Mouse (Mus musculus): ENCODE data around the gene Slc16a14. TPM values are rescaled to one million over a fixed set of nuclear protein-coding genes. Genes with fewer than 3 reads are reported as not detected.

Slc16a14 gene
- polyA plus RNA-seq, 1 experiment from 2014 or later, result 4.5 TPM

DNA sequence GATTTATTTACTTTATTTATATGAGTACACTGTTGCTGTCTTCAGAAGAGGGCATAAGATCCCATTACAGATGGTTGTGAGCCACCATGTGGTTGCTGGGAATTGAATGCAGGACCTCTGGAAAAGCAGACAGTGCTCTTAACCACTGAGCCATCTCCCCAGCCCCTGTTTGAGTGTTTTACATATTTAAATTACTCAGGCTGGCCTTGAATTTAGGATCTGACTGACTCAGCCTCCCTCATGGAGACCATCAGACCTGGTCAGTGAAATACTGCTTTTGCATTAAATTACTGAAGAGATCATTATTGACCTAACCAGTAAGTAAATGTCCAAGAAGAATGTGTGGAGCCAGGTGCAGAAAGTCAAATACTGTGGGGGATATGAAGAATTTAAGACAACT lies 66.6 kb downstream of the Slc16a14 start:
- Histone ChIP-seq H3K36me3 (ENCODE audit: control insufficient read depth, insufficient read depth, low read length) (no peaks in the 10 kb centered on the region), H3K4me3 (ENCODE audit: low read depth, low read length) (no peak overlapping the region), H3K27me3 (ENCODE audit: control insufficient read depth, insufficient read depth, low read length) (no peaks in the 10 kb centered on the region), H3K4me2 (ENCODE audit: low read depth, low read length, severe bottlenecking) (no peak overlapping the region), H3K4me1 (replicated peaks; ENCODE audit: control insufficient read depth, insufficient read depth, low read length) (no peaks in the 10 kb centered on the region), H3K9me3 (ENCODE audit: control insufficient read depth, low read length) (no peaks in the 10 kb centered on the region), H3K9ac (ENCODE audit: low read length) (no peak overlapping the region), H3K27ac (ENCODE audit: low read depth, low read length) (no peak overlapping the region)
- DNase-seq (ENCODE audit: low spot score) (no peak), ATAC-seq (replicated peaks; ENCODE audit: low FRiP score) (no peak)

DNA sequence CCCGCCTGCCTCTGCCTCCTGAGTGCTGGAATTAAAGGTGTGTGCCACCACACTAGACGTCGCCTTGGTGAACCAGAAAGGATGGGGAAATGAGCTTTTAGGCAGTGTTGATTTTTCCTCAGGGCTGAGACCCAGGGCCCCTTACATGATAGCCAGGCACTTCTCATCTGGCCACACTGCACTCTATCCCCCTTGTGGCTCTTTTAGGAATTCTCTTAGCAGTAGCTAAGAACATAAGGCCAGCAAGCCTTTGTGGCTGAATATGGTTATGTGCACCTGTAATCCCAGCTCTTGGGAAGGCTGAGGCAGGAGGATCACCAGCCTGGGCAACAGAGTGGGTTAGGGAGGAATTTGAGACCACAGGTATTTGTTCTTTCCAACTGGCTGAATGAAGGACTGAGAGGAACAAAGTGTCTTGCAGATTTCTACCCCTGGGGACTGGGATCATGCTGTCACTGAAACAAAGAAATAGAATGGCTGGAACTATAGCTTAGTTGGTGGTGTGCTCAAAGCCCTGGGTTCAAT lies 68.2 kb downstream of the Slc16a14 start:
- no peaks in the 10 kb centered on the region for H3K9me3 ChIP-seq (ENCODE audit: control insufficient read depth, low read length)
- ATAC-seq (replicated peaks; ENCODE audit: low FRiP score) (no peak), DNase-seq (ENCODE audit: low spot score) (no peak)
- no peaks in the 10 kb centered on the region for H3K36me3 ChIP-seq (ENCODE audit: control insufficient read depth, insufficient read depth, low read length)
- H3K4me1 ChIP-seq (replicated peaks; ENCODE audit: control insufficient read depth, insufficient read depth, low read length), result no peaks in the 10 kb centered on the region
- H3K4me2 ChIP-seq (ENCODE audit: low read depth, low read length, severe bottlenecking), result no peak overlapping the region
- no peak overlapping the region for H3K27ac ChIP-seq (ENCODE audit: low read depth, low read length)
- no peak overlapping the region for H3K9ac ChIP-seq (ENCODE audit: low read length)
- no peaks in the 10 kb centered on the region for H3K27me3 ChIP-seq (ENCODE audit: control insufficient read depth, insufficient read depth, low read length)
- no peak overlapping the region for H3K4me3 ChIP-seq (ENCODE audit: low read depth, low read length)
- 89% methylated on average over 3 of the region's 3 CpGs for WGBS

GRCm38 (mm10) chr1:84866231-84866630 lies 68.7 kb downstream of the Slc16a14 start:
- Histone ChIP-seq H3K9me3 (ENCODE audit: control insufficient read depth, low read length) (no peaks in the 10 kb centered on the region), H3K27ac (ENCODE audit: low read depth, low read length) (no peak overlapping the region), H3K27me3 (ENCODE audit: control insufficient read depth, insufficient read depth, low read length) (no peaks in the 10 kb centered on the region), H3K4me1 (replicated peaks; ENCODE audit: control insufficient read depth, insufficient read depth, low read length) (no peaks in the 10 kb centered on the region), H3K9ac (ENCODE audit: low read length) (no peak overlapping the region), H3K4me3 (ENCODE audit: low read depth, low read length) (no peak overlapping the region), H3K36me3 (ENCODE audit: control insufficient read depth, insufficient read depth, low read length) (no peaks in the 10 kb centered on the region), H3K4me2 (ENCODE audit: low read depth, low read length, severe bottlenecking) (no peak overlapping the region)
- ATAC-seq (replicated peaks; ENCODE audit: low FRiP score), result no peak
- DNase-seq (ENCODE audit: low spot score), result no peak
- WGBS, result 93% methylated on average over 6 of the region's 6 CpGs

GRCm38 (mm10) chr1:84864645-84865044 lies 70.3 kb downstream of the Slc16a14 start:
- Histone ChIP-seq H3K27me3 (ENCODE audit: control insufficient read depth, insufficient read depth, low read length) (no peaks in the 10 kb centered on the region), H3K9ac (ENCODE audit: low read length) (no peak overlapping the region), H3K4me1 (replicated peaks; ENCODE audit: control insufficient read depth, insufficient read depth, low read length) (no peaks in the 10 kb centered on the region), H3K27ac (ENCODE audit: low read depth, low read length) (no peak overlapping the region), H3K4me2 (ENCODE audit: low read depth, low read length, severe bottlenecking) (no peak overlapping the region), H3K4me3 (ENCODE audit: low read depth, low read length) (no peak overlapping the region), H3K36me3 (ENCODE audit: control insufficient read depth, insufficient read depth, low read length) (no peaks in the 10 kb centered on the region), H3K9me3 (ENCODE audit: control insufficient read depth, low read length) (no peaks in the 10 kb centered on the region)
- DNase-seq (ENCODE audit: low spot score) (no peak), ATAC-seq (replicated peaks; ENCODE audit: low FRiP score) (no peak)
- WGBS, result 70% methylated on average over 2 of the region's 2 CpGs

DNA sequence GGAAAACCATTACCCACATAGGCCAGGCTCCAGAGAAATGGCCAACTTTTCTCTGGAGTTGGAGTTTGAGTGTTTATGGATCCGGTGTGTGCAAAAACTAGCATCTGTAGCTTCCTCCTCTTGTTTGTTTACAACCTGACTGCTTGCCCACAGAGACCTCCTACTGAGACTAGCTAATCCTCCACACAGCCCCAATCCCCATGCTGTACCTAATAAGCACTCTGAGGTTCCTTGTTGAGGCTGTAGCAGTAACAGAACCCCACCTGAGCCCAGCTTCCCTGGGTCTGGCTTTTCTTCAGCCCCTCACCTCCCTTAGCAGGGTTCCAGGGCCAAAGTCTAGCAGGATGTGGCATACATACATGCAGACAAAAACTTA lies 73.7 kb downstream of the Slc16a14 start:
- ATAC-seq (replicated peaks; ENCODE audit: low FRiP score) (no peak), DNase-seq (ENCODE audit: low spot score) (no peak)
- Histone ChIP-seq H3K4me2 (ENCODE audit: low read depth, low read length, severe bottlenecking) (no peak overlapping the region), H3K9ac (ENCODE audit: low read length) (no peak overlapping the region), H3K9me3 (ENCODE audit: control insufficient read depth, low read length) (no peaks in the 10 kb centered on the region), H3K27me3 (ENCODE audit: control insufficient read depth, insufficient read depth, low read length) (no peaks in the 10 kb centered on the region), H3K4me3 (ENCODE audit: low read depth, low read length) (no peak overlapping the region), H3K36me3 (ENCODE audit: control insufficient read depth, insufficient read depth, low read length) (no peaks in the 10 kb centered on the region), H3K4me1 (replicated peaks; ENCODE audit: control insufficient read depth, insufficient read depth, low read length) (no peaks in the 10 kb centered on the region), H3K27ac (ENCODE audit: low read depth, low read length) (no peak overlapping the region)
- WGBS, result 53% methylated on average over 1 of the region's 1 CpGs

GRCm38 (mm10) chr1:84860360-84861254 lies 74.3 kb downstream of the Slc16a14 start:
- no peak overlapping the region for H3K9ac ChIP-seq (ENCODE audit: low read length)
- H3K27ac ChIP-seq (ENCODE audit: low read depth, low read length), result no peak overlapping the region
- H3K36me3 ChIP-seq (ENCODE audit: control insufficient read depth, insufficient read depth, low read length), result no peaks in the 10 kb centered on the region
- H3K4me2 ChIP-seq (ENCODE audit: low read depth, low read length, severe bottlenecking), result no peak overlapping the region
- ATAC-seq (replicated peaks; ENCODE audit: low FRiP score) (no peak), DNase-seq (ENCODE audit: low spot score) (no peak)
- no peaks in the 10 kb centered on the region for H3K4me1 ChIP-seq (replicated peaks; ENCODE audit: control insufficient read depth, insufficient read depth, low read length)
- 86% methylated on average over 10 of the region's 10 CpGs for WGBS
- no peaks in the 10 kb centered on the region for H3K9me3 ChIP-seq (ENCODE audit: control insufficient read depth, low read length)
- no peak overlapping the region for H3K4me3 ChIP-seq (ENCODE audit: low read depth, low read length)
- no peaks in the 10 kb centered on the region for H3K27me3 ChIP-seq (ENCODE audit: control insufficient read depth, insufficient read depth, low read length)

GRCm38 (mm10) chr1:84859597-84859996 lies 75.3 kb downstream of the Slc16a14 start:
- ATAC-seq (replicated peaks; ENCODE audit: low FRiP score) (no peak), DNase-seq (ENCODE audit: low spot score) (no peak)
- no peak overlapping the region for H3K4me2 ChIP-seq (ENCODE audit: low read depth, low read length, severe bottlenecking)
- H3K9me3 ChIP-seq (ENCODE audit: control insufficient read depth, low read length), result no peaks in the 10 kb centered on the region
- 95% methylated on average over 6 of the region's 6 CpGs for WGBS
- no peak overlapping the region for H3K4me3 ChIP-seq (ENCODE audit: low read depth, low read length)
- H3K9ac ChIP-seq (ENCODE audit: low read length), result no peak overlapping the region
- H3K4me1 ChIP-seq (replicated peaks; ENCODE audit: control insufficient read depth, insufficient read depth, low read length), result no peaks in the 10 kb centered on the region
- H3K27ac ChIP-seq (ENCODE audit: low read depth, low read length), result no peak overlapping the region
- H3K36me3 ChIP-seq (ENCODE audit: control insufficient read depth, insufficient read depth, low read length), result no peaks in the 10 kb centered on the region
- H3K27me3 ChIP-seq (ENCODE audit: control insufficient read depth, insufficient read depth, low read length), result no peaks in the 10 kb centered on the region

Measured in forebrain, embryonic 11.5 days (tissue).